Mouse (Mus musculus) MEL (cell line): Measurements from ENCODE around the gene Gm2115. TPM values are rescaled to one million over a fixed set of nuclear protein-coding genes. Genes with fewer than 3 reads are reported as not detected.

ENCODE experiments used
- DNase-seq: peaks from one replicate; pipeline ENCODE4 v3.0.0; 2011; ENCODE audit warnings: low read depth, low spot score
- H3K27ac ChIP-seq: 2 replicates; pipeline ENCODE4 v1.5.1; 2012; ENCODE audit warnings: low read depth, mild to moderate bottlenecking, control low read depth, low read length, moderate library complexity; ENCODE audit not compliant: control insufficient read depth
- H3K27me3 ChIP-seq, 2 experiments: fragments of 150-350 bp in 1 of 2; sonication (generic) in 1 of 2; 2 replicates each; pipeline ENCODE4 v1.6.1; 2012; ENCODE audit warnings: low read length in 2 of 2, mild to moderate bottlenecking in 2 of 2, improper control_type of control experiment in 1 of 2, moderate library complexity in 1 of 2; ENCODE audit not compliant: insufficient read depth in 2 of 2, control insufficient read depth in 1 of 2
- H3K36me3 ChIP-seq, 2 experiments: 2 replicates each; pipeline ENCODE4 v1.6.1; 2012 to 2014; ENCODE audit warnings: low read length in 2 of 2, improper control_type of control experiment in 1 of 2, inconsistent platforms in 1 of 2, mild to moderate bottlenecking in 1 of 2; ENCODE audit not compliant: insufficient read depth in 2 of 2, control insufficient read depth in 1 of 2
- H3K4me1 ChIP-seq, 2 experiments: fragments of 150-350 bp in 1 of 2; sonication (generic) in 1 of 2; 2 replicates each; pipeline ENCODE4 v1.6.1; 2012; ENCODE audit warnings: low read length in 2 of 2, improper control_type of control experiment in 1 of 2, mild to moderate bottlenecking in 1 of 2; ENCODE audit not compliant: insufficient read depth in 2 of 2, control insufficient read depth in 1 of 2
- H3K4me3 ChIP-seq, 2 experiments: fragments of 150-350 bp in 1 of 2; sonication (generic) in 1 of 2; 2 replicates each; pipeline ENCODE4 v1.5.1; 2012; ENCODE audit warnings: low read depth in 2 of 2, low read length in 2 of 2, mild to moderate bottlenecking in 2 of 2, moderate library complexity in 2 of 2, control low read depth in 1 of 2, improper control_type of control experiment in 1 of 2; ENCODE audit not compliant: control insufficient read depth in 1 of 2, insufficient read depth in 1 of 2
- H3K79me2 ChIP-seq: 2 replicates; pipeline ENCODE4 v1.6.1; 2012; ENCODE audit warnings: mild to moderate bottlenecking, low read length, moderate library complexity; ENCODE audit not compliant: control insufficient read depth, poor library complexity, insufficient read depth
- H3K9ac ChIP-seq: 2 replicates; pipeline ENCODE4 v1.6.1; 2012; ENCODE audit warnings: low read depth, mild to moderate bottlenecking, control low read depth, low read length, moderate library complexity; ENCODE audit not compliant: control insufficient read depth, poor library complexity, severe bottlenecking
- H3K9me3 ChIP-seq: fragments of 150-350 bp; sonication (generic); replicated peaks from 2 replicates; pipeline ENCODE4 v1.6.1; 2012; ENCODE audit warnings: mild to moderate bottlenecking, low read length, improper control_type of control experiment, moderate library complexity; ENCODE audit not compliant: insufficient read depth
- CHD1 ChIP-seq: IDR thresholded peaks from 2 replicates; pipeline ENCODE4 v1.6.1; 2012; ENCODE audit warnings: low read depth, mild to moderate bottlenecking, inconsistent platforms, low read length, improper control_type of control experiment
- CTCF ChIP-seq, 3 experiments: IDR thresholded peaks in 2 of 3; conservative IDR thresholded peaks in 1 of 3; 2 replicates each; pipeline ENCODE4 v1.5.1; 2011 to 2012; ENCODE audit warnings: low read length in 3 of 3, low read depth in 2 of 3, mild to moderate bottlenecking in 2 of 3, improper control_type of control experiment in 1 of 3, inconsistent platforms in 1 of 3, mixed read lengths in 1 of 3, moderate library complexity in 1 of 3; ENCODE audit not compliant: control insufficient read depth in 1 of 3, insufficient read depth in 1 of 3, poor library complexity in 1 of 3, severe bottlenecking in 1 of 3
- EP300 ChIP-seq, 2 experiments: IDR thresholded peaks; 2 replicates each; pipeline ENCODE4 v1.6.1; 2011; ENCODE audit warnings: improper control_type of control experiment in 2 of 2, low read length in 2 of 2, low read depth in 1 of 2, mild to moderate bottlenecking in 1 of 2
- ETS1 ChIP-seq: IDR thresholded peaks from 2 replicates; pipeline ENCODE4 v1.6.1; 2012; ENCODE audit warnings: low read depth, mild to moderate bottlenecking, inconsistent platforms, low read length, improper control_type of control experiment, moderate library complexity
- HCFC1 ChIP-seq: IDR thresholded peaks from 2 replicates; pipeline ENCODE4 v1.6.1; 2012; ENCODE audit warnings: low read depth, mild to moderate bottlenecking, inconsistent platforms, low read length, improper control_type of control experiment, moderate library complexity
- JUND ChIP-seq: IDR thresholded peaks from 2 replicates; pipeline ENCODE4 v1.6.1; 2011; ENCODE audit warnings: low read depth, mild to moderate bottlenecking, improper control_type of control experiment, low read length
- KAT2A ChIP-seq: conservative IDR thresholded peaks from 2 replicates; pipeline ENCODE4 v1.6.1; 2012; ENCODE audit warnings: low read depth, low read length, improper control_type of control experiment, inconsistent platforms
- MAFK ChIP-seq: IDR thresholded peaks from 2 replicates; pipeline ENCODE4 v1.6.1; 2011; ENCODE audit warnings: low read depth, mild to moderate bottlenecking, low read length, improper control_type of control experiment, borderline replicate concordance
- MEF2A ChIP-seq: IDR thresholded peaks from 2 replicates; pipeline ENCODE4 v1.6.1; 2014; ENCODE audit warnings: low read depth, mild to moderate bottlenecking, inconsistent platforms, low read length, improper control_type of control experiment; ENCODE audit not compliant: poor library complexity, insufficient replicate concordance, severe bottlenecking; ENCODE audit errors: extremely low read depth
- MYC ChIP-seq: IDR thresholded peaks from 2 replicates; pipeline ENCODE4 v1.6.1; 2011; ENCODE audit warnings: low read depth, mild to moderate bottlenecking, low read length, improper control_type of control experiment, moderate library complexity
- NELFE ChIP-seq: IDR thresholded peaks from 2 replicates; pipeline ENCODE4 v1.6.1; 2011; ENCODE audit warnings: low read depth, low read length, improper control_type of control experiment
- NRF1 ChIP-seq: IDR thresholded peaks from 2 replicates; pipeline ENCODE4 v1.6.1; 2014; ENCODE audit warnings: low read depth, mild to moderate bottlenecking, inconsistent platforms, low read length, improper control_type of control experiment, moderate library complexity; ENCODE audit not compliant: poor library complexity, insufficient read depth, severe bottlenecking
- POLR2AphosphoS5 ChIP-seq: IDR thresholded peaks from 2 replicates; pipeline ENCODE4 v1.6.1; 2012; ENCODE audit warnings: low read depth, borderline replicate concordance, mild to moderate bottlenecking, inconsistent platforms, low read length, moderate library complexity, mixed read lengths
- RAD21 ChIP-seq: IDR thresholded peaks from 2 replicates; pipeline ENCODE4 v1.6.1; 2011; ENCODE audit warnings: mild to moderate bottlenecking, low read depth, low read length, improper control_type of control experiment
- SMC3 ChIP-seq: IDR thresholded peaks from 2 replicates; pipeline ENCODE4 v1.6.1; 2011; ENCODE audit warnings: low read depth, low read length, improper control_type of control experiment
- TCF12 ChIP-seq: IDR thresholded peaks from 2 replicates; pipeline ENCODE4 v1.6.1; 2014; ENCODE audit warnings: low read depth, mild to moderate bottlenecking, inconsistent platforms, low read length, improper control_type of control experiment, moderate library complexity
- UBTF ChIP-seq: IDR thresholded peaks from 2 replicates; pipeline ENCODE4 v1.6.1; 2012; ENCODE audit warnings: low read depth, mild to moderate bottlenecking, inconsistent platforms, low read length, improper control_type of control experiment, moderate library complexity, borderline replicate concordance; ENCODE audit not compliant: insufficient read depth
- USF2 ChIP-seq, 2 experiments: IDR thresholded peaks; 2 replicates each; pipeline ENCODE4 v1.6.1; 2011 to 2012; ENCODE audit warnings: improper control_type of control experiment in 2 of 2, low read length in 2 of 2, borderline replicate concordance in 1 of 2, inconsistent platforms in 1 of 2, low read depth in 1 of 2, mild to moderate bottlenecking in 1 of 2; ENCODE audit not compliant: insufficient read depth in 1 of 2
- polyA plus RNA-seq, 2 experiments: library from polyadenylated mRNA; stranded (reverse) in 1 of 2; unstranded in 1 of 2; fragments of >175 nt in 1 of 2; fragments of >200 nt in 1 of 2; gene quantifications; 2 replicates each; pipeline versions ENCODE4 v1.2.1 to v1.2.4; 2012; ENCODE audit warnings: low replicate concordance in 2 of 2, low read depth in 1 of 2; ENCODE audit not compliant: insufficient read length in 2 of 2, insufficient read depth in 1 of 2, missing spikeins in 1 of 2
- total RNA-seq: library from RNA; depleted of rRNA; stranded (reverse); fragments of 300-350 nt; gene quantifications from 2 replicates; pipeline ENCODE4 v1.2.3, GENCODE M21; 2012

The Gm2115 gene
- total and polyA plus RNA-seq, 3 experiments, result not detected

DNA sequence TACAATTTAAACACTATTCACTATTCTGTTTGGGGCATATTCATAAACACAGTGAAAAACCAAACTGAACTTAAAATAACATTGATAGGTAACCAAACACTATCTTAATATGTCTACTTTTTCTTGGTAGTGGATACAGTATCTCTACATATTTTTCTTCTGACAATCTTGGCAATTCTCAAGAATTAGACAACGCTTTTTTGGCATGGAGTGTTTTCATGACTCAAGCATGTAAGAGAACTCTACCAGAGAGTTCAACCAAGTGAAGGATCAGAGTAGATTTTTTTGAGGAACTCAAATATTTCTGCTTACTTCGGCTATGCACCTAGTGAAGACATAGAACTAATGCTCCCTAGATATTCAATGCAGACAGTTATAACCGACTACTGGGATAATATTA lies 92.2 kb downstream of the Gm2115 start:
- H3K27me3 ChIP-seq, result no peaks in the 10 kb centered on the region
- peaks cover 0 to 2% of the 10 kb centered on the region in 2 experiments; a peak in 2 of 4 replicates for H3K36me3 ChIP-seq
- H3K9me3 ChIP-seq, result no peaks in the 10 kb centered on the region
- no peak overlapping the region for H3K27ac ChIP-seq
- no peaks in the 10 kb centered on the region for H3K79me2 ChIP-seq
- TF ChIP-seq SMC3 (no peak), JUND (no peak), USF2 (IDR thresholded peaks at IDR 0.05; ENCODE audit: borderline replicate concordance in 1 of 2, insufficient read depth in 1 of 2, low read depth in 1 of 2, low read length in 2 of 2) (no peak), CTCF (IDR thresholded peaks at IDR 0.05 in 2 of 3, conservative IDR thresholded peaks at IDR 0.05 in 1 of 3; ENCODE audit: control insufficient read depth in 1 of 3, insufficient read depth in 1 of 3, low read depth in 2 of 3, low read length in 3 of 3, poor library complexity in 1 of 3, severe bottlenecking in 1 of 3) (no peak), KAT2A (no peak), MYC (no peak), RAD21 (no peak), UBTF (no peak)
- no peak overlapping the region for H3K9ac ChIP-seq
- no peak overlapping the region for H3K4me3 ChIP-seq
- no peaks in the 10 kb centered on the region for H3K4me1 ChIP-seq
- no peak for DNase-seq

DNA sequence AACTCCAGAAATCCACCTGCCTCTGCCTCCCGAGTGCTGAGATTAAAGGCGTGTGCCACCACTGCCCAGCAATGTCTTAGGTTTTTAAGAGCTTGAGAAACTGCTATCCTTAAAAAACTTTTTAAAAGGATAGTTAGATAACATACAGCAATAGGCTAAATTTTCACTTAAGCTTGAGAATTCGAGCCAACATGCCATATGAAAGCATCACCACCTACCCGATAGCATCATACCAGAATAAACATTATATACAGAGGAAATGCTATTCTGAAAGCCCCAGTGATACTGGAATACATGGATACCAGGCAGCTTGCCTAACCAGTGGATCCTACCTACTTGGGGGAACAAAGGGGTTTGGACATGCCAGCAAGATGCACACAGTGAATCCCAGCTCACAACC lies 95.0 kb downstream of the Gm2115 start:
- H3K27ac ChIP-seq, result no peak overlapping the region
- H3K36me3 ChIP-seq, result peaks cover 0 to 2% of the 10 kb centered on the region in 2 experiments; a peak in 2 of 4 replicates
- no peaks in the 10 kb centered on the region for H3K27me3 ChIP-seq
- no peak overlapping the region for H3K9ac ChIP-seq
- no peaks in the 10 kb centered on the region for H3K9me3 ChIP-seq
- no peak overlapping the region for H3K4me3 ChIP-seq
- no peaks in the 10 kb centered on the region for H3K4me1 ChIP-seq
- no peaks in the 10 kb centered on the region for H3K79me2 ChIP-seq
- TF ChIP-seq CHD1, result no peak
- no peak for TF ChIP-seq ETS1
- TF ChIP-seq USF2 (IDR thresholded peaks at IDR 0.05; ENCODE audit: borderline replicate concordance in 1 of 2, insufficient read depth in 1 of 2, low read depth in 1 of 2, low read length in 2 of 2), result no peak
- no peak for TF ChIP-seq EP300 (IDR thresholded peaks at IDR 0.05; ENCODE audit: low read depth in 1 of 2, low read length in 2 of 2)
- TF ChIP-seq NRF1, result no peak
- no peak for TF ChIP-seq HCFC1
- no peak for TF ChIP-seq NELFE
- no peak for TF ChIP-seq MAFK
- TF ChIP-seq POLR2AphosphoS5, result no peak
- TF ChIP-seq MEF2A, result no peak
- TF ChIP-seq SMC3, result no peak
- TF ChIP-seq TCF12, result no peak
- no peak for DNase-seq
